Mouse (Mus musculus) liver, embryonic 11.5 days (tissue): Measurements from ENCODE around the gene Arhgef28. TPM values are rescaled to one million over a fixed set of nuclear protein-coding genes. Genes with fewer than 3 reads are reported as not detected.
"Not testable (repeated sequence)": the region's sequence is repeated elsewhere in the genome, so short reads cannot be mapped to it uniquely, and the experiment has no call there.

Source experiments
- ATAC-seq: fragments of 200-750 bp; cut with Nextera tagmentation; replicated peaks from 2 replicates; pipeline ENCODE4 v1.8.0; 2017; ENCODE audit warnings: moderate number of reproducible peaks, mild to moderate bottlenecking, moderate TSS enrichment, moderate library complexity; ENCODE audit not compliant: low FRiP score
- DNase-seq: peaks from one replicate; pipeline ENCODE4 v3.0.0-alpha.2; 2017; ENCODE audit warnings: low spot score
- H3K27ac ChIP-seq: fragments of 300-500 bp; sonication (generic); 2 replicates; pipeline ENCODE4 v1.5.1; 2014; ENCODE audit warnings: mild to moderate bottlenecking, low read depth, low read length, control low read depth
- H3K27me3 ChIP-seq: fragments of 300-500 bp; sonication (generic); replicated peaks from 2 replicates; pipeline ENCODE4 v1.6.1; 2014; ENCODE audit warnings: low read length, mixed read lengths; ENCODE audit not compliant: control insufficient read depth, insufficient read depth
- H3K36me3 ChIP-seq: fragments of 300-500 bp; sonication (generic); 2 replicates; pipeline ENCODE4 v1.6.1; 2014; ENCODE audit warnings: mild to moderate bottlenecking, low read length, moderate library complexity, mixed read lengths; ENCODE audit not compliant: control insufficient read depth, insufficient read depth
- H3K4me1 ChIP-seq: fragments of 300-500 bp; sonication (generic); replicated peaks from 2 replicates; pipeline ENCODE4 v1.6.1; 2014; ENCODE audit warnings: low read length, mixed read lengths; ENCODE audit not compliant: control insufficient read depth, insufficient read depth
- H3K4me2 ChIP-seq: fragments of 300-500 bp; sonication (generic); 2 replicates; pipeline ENCODE4 v1.6.1; 2014; ENCODE audit warnings: mild to moderate bottlenecking, control low read depth, moderate library complexity
- H3K4me3 ChIP-seq: fragments of 300-500 bp; sonication (generic); 2 replicates; pipeline ENCODE4 v1.5.1; 2014; ENCODE audit warnings: low read depth, low read length, control low read depth
- H3K9ac ChIP-seq: fragments of 300-500 bp; sonication (generic); 2 replicates; pipeline ENCODE4 v1.6.1; 2014; ENCODE audit warnings: low read depth, low read length, control low read depth
- H3K9me3 ChIP-seq: fragments of 300-500 bp; sonication (generic); 2 replicates; pipeline ENCODE4 v1.6.1; 2016; ENCODE audit warnings: low read length, inconsistent platforms, mixed read lengths; ENCODE audit not compliant: control insufficient read depth
- WGBS: fragments of 180-500 bp; shearing (Covaris S2); extraction: QIAGEN DNeasy Blood & Tissue Kit; methylation state at CpG from one replicate; pipeline ENCODE4 v1.1.7; 2014; 5-methylcytosine and 5-hydroxymethylcytosine counted together
- polyA plus RNA-seq: library from polyadenylated mRNA; unstranded; fragments of >200 nt; fragmentation: Nextera tagmentation; extraction: Ambion mirVana; gene quantifications from 2 replicates; pipeline ENCODE4 v1.2.1, GENCODE M21; 2014

Gene Arhgef28
- polyA plus RNA-seq, 1 experiment from 2014 or later: 2.7 TPM

GRCm38 (mm10) chr13:98115650-98116049, 90.6 kb downstream of the Arhgef28 start:
- Histone ChIP-seq H3K27me3 (no peaks in the 10 kb centered on the region), H3K27ac (no peak overlapping the region), H3K4me3 (no peak overlapping the region), H3K4me1 (no peaks in the 10 kb centered on the region), H3K9me3 (no peaks in the 10 kb centered on the region), H3K9ac (no peak overlapping the region), H3K36me3 (no peaks in the 10 kb centered on the region), H3K4me2 (no peak overlapping the region)
- DNase-seq (no peak), ATAC-seq (no peak)
- WGBS: 63% methylated on average over 6 of the region's 6 CpGs

- ATAC-seq (no peak), DNase-seq (no peak)
- WGBS: 85% methylated on average over 4 of the region's 4 CpGs
- H3K4me1 ChIP-seq: no peaks in the 10 kb centered on the region
- no peaks in the 10 kb centered on the region for H3K36me3 ChIP-seq
- no peak overlapping the region for H3K4me2 ChIP-seq
- no peaks in the 10 kb centered on the region for H3K27me3 ChIP-seq
- no peak overlapping the region for H3K27ac ChIP-seq
- no peaks in the 10 kb centered on the region for H3K9me3 ChIP-seq
- no peak overlapping the region for H3K4me3 ChIP-seq
- H3K9ac ChIP-seq: no peak overlapping the region
Observed at GRCm38 (mm10) chr13:98115051-98115450, 91.2 kb downstream of the Arhgef28 start.

GRCm38 (mm10) chr13:98112812-98113503, 93.3 kb downstream of the Arhgef28 start:
- no peak overlapping the region for H3K4me2 ChIP-seq
- H3K4me1 ChIP-seq: no peaks in the 10 kb centered on the region
- no peaks in the 10 kb centered on the region for H3K27me3 ChIP-seq
- ATAC-seq (no peak), DNase-seq (no peak)
- H3K9me3 ChIP-seq: no peaks in the 10 kb centered on the region
- no peak overlapping the region for H3K27ac ChIP-seq
- H3K36me3 ChIP-seq: no peaks in the 10 kb centered on the region
- WGBS: 47% methylated on average over 7 of the region's 7 CpGs
- H3K9ac ChIP-seq: no peak overlapping the region
- H3K4me3 ChIP-seq: no peak overlapping the region

- no peak for ATAC-seq
- H3K9me3 ChIP-seq: no peaks in the 10 kb centered on the region
- no peak for DNase-seq
- 82% methylated on average over 5 of the region's 5 CpGs for WGBS
- H3K9ac ChIP-seq: no peak overlapping the region
- no peaks in the 10 kb centered on the region for H3K27me3 ChIP-seq
- no peaks in the 10 kb centered on the region for H3K36me3 ChIP-seq
- no peak overlapping the region for H3K4me2 ChIP-seq
- no peak overlapping the region for H3K27ac ChIP-seq
- H3K4me1 ChIP-seq: no peaks in the 10 kb centered on the region
- no peak overlapping the region for H3K4me3 ChIP-seq
Observed at GRCm38 (mm10) chr13:98111531-98111930, 94.7 kb downstream of the Arhgef28 start.

- no peak for DNase-seq
- 77% methylated on average over 2 of the region's 2 CpGs for WGBS
- Histone ChIP-seq H3K36me3 (no peaks in the 10 kb centered on the region), H3K9me3 (no peaks in the 10 kb centered on the region), H3K27me3 (no peaks in the 10 kb centered on the region), H3K4me1 (no peaks in the 10 kb centered on the region), H3K9ac (no peak overlapping the region), H3K4me3 (no peak overlapping the region), H3K4me2 (no peak overlapping the region), H3K27ac (no peak overlapping the region)
- ATAC-seq: no peak
Observed at GRCm38 (mm10) chr13:98111021-98111420, 95.2 kb downstream of the Arhgef28 start.

- WGBS: 81% methylated on average over 3 of the region's 3 CpGs
- not testable (repeated sequence) for H3K27me3 ChIP-seq, H3K36me3 ChIP-seq, H3K4me3 ChIP-seq, H3K27ac ChIP-seq, H3K9me3 ChIP-seq, H3K4me2 ChIP-seq, H3K4me1 ChIP-seq, DNase-seq, ATAC-seq, H3K9ac ChIP-seq
Observed at GRCm38 (mm10) chr13:98108481-98108880, 97.8 kb downstream of the Arhgef28 start.

GRCm38 (mm10) chr13:98107621-98108020, 98.6 kb downstream of the Arhgef28 start:
- Histone ChIP-seq H3K9me3 (no peaks in the 10 kb centered on the region), H3K36me3 (no peaks in the 10 kb centered on the region), H3K4me1 (no peaks in the 10 kb centered on the region), H3K9ac (no peak overlapping the region), H3K27me3 (no peaks in the 10 kb centered on the region), H3K4me2 (no peak overlapping the region), H3K27ac (no peak overlapping the region), H3K4me3 (no peak overlapping the region)
- WGBS: 71% methylated on average over 2 of the region's 2 CpGs
- no peak for ATAC-seq
- no peak for DNase-seq

- Histone ChIP-seq H3K36me3 (no peaks in the 10 kb centered on the region), H3K9ac (no peak overlapping the region), H3K4me2 (no peak overlapping the region), H3K4me3 (no peak overlapping the region), H3K4me1 (no peaks in the 10 kb centered on the region), H3K27ac (no peak overlapping the region), H3K9me3 (no peaks in the 10 kb centered on the region), H3K27me3 (no peaks in the 10 kb centered on the region)
- DNase-seq (no peak), ATAC-seq (no peak)
- 80% methylated on average over 4 of the region's 4 CpGs for WGBS
Observed at GRCm38 (mm10) chr13:98095966-98096365, 110.3 kb downstream of the Arhgef28 start.

- no peak overlapping the region for H3K4me2 ChIP-seq
- no peak for DNase-seq
- ATAC-seq: no peak
- H3K4me3 ChIP-seq: no peak overlapping the region
- H3K9me3 ChIP-seq: no peaks in the 10 kb centered on the region
- no peaks in the 10 kb centered on the region for H3K27me3 ChIP-seq
- H3K36me3 ChIP-seq: no peaks in the 10 kb centered on the region
- H3K4me1 ChIP-seq: no peaks in the 10 kb centered on the region
- WGBS: 80% methylated on average over 3 of the region's 3 CpGs
- no peak overlapping the region for H3K27ac ChIP-seq
- no peak overlapping the region for H3K9ac ChIP-seq
Observed at GRCm38 (mm10) chr13:98094332-98094731, 111.9 kb downstream of the Arhgef28 start.
